Mouse (Mus musculus) embryonic facial prominence, embryonic 12.5 days (tissue): ENCODE measurements around the gene Sftpa1. TPM values are rescaled to one million over a fixed set of nuclear protein-coding genes. Genes with fewer than 3 reads are reported as not detected.

ENCODE experiments used
- ATAC-seq: fragments of 200-750 bp; cut with Nextera tagmentation; 2 replicates; pipeline ENCODE4 v1.8.0; 2017; ENCODE audit not compliant: insufficient number of reproducible peaks, insufficient read depth, low FRiP score, low TSS enrichment
- H3K27ac ChIP-seq: fragments of 300-500 bp; sonication (generic); 2 replicates; pipeline ENCODE4 v1.5.1; 2016; ENCODE audit warnings: mild to moderate bottlenecking
- H3K27me3 ChIP-seq: fragments of 300-500 bp; sonication (generic); 2 replicates; pipeline ENCODE4 v1.6.1; 2016; ENCODE audit warnings: mild to moderate bottlenecking, moderate library complexity
- H3K36me3 ChIP-seq: fragments of 300-500 bp; sonication (generic); 2 replicates; pipeline ENCODE4 v1.6.1; 2016; ENCODE audit warnings: mild to moderate bottlenecking
- H3K4me1 ChIP-seq: fragments of 300-500 bp; sonication (generic); 2 replicates; pipeline ENCODE4 v1.6.1; 2016
- H3K4me2 ChIP-seq: fragments of 300-500 bp; sonication (generic); replicated peaks from 2 replicates; pipeline ENCODE4 v1.6.1; 2016; ENCODE audit warnings: mild to moderate bottlenecking, moderate library complexity
- H3K4me3 ChIP-seq: fragments of 300-500 bp; sonication (generic); 2 replicates; pipeline ENCODE4 v1.5.1; 2016; ENCODE audit warnings: mild to moderate bottlenecking
- H3K9ac ChIP-seq: fragments of 300-500 bp; sonication (generic); 2 replicates; pipeline ENCODE4 v1.6.1; 2016; ENCODE audit warnings: mild to moderate bottlenecking, moderate library complexity
- H3K9me3 ChIP-seq: fragments of 300-500 bp; sonication (generic); 2 replicates; pipeline ENCODE4 v1.6.1; 2016; ENCODE audit warnings: mild to moderate bottlenecking, moderate library complexity
- WGBS: fragments of 180-500 bp; shearing (Covaris S2); methylation state at CpG from one replicate; pipeline ENCODE4 v1.1.7; 2016; 5-methylcytosine and 5-hydroxymethylcytosine counted together
- polyA plus RNA-seq: library from polyadenylated mRNA; unstranded; fragments of >200 nt; fragmentation: Nextera tagmentation; extraction: Ambion mirVana; gene quantifications from 2 replicates; pipeline ENCODE4 v1.2.1, GENCODE M21; 2016

Gene Sftpa1
- not detected in 2 replicates for polyA plus RNA-seq

- Histone ChIP-seq H3K27me3 (no peaks in the 10 kb centered on the region), H3K27ac (no peak within 1 kb of the TSS), H3K9ac (no peak within 1 kb of the TSS), H3K36me3 (no peaks in the 10 kb centered on the region), H3K4me1 (no peaks in the 10 kb centered on the region), H3K4me2 (no peak within 1 kb of the TSS), H3K9me3 (no peaks in the 10 kb centered on the region), H3K4me3 (no peak within 1 kb of the TSS)
- whole genome bisulfite sequencing: 77% methylated on average over 7 of the region's 7 CpGs
- no peak for ATAC-seq
These were observed at the start of gene Sftpa1 for GRCm38 (mm10) chr14:41131540-41131939. Gene Sftpa1, plus strand, starts transcription at chr14:41131782.

DNA sequence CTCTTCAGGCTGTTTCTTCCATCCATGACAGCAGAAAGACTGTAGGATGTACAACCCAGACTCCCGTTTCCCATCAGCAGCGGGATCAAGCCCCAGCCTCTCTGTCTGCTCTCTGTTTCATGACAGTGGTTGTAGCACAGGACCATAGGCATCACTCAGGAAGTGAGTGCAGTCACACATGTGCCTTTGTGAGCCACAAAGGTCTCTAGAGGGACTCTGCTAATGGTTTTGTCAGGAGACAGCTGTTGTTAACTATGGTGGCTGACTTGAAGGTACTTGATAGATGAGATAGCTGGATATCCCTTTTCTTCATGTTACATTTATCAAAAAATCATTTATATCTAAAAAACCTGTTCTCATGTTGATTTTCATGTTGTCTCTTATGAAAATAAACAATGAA is 49.2 kb upstream of the Sftpa1 start:
- ATAC-seq: no peak
- no peaks in the 10 kb centered on the region for H3K4me1 ChIP-seq
- no peak overlapping the region for H3K27ac ChIP-seq
- H3K9ac ChIP-seq: no peak overlapping the region
- no peak overlapping the region for H3K4me2 ChIP-seq
- WGBS: 80% methylated on average over 2 of the region's 2 CpGs
- no peaks in the 10 kb centered on the region for H3K36me3 ChIP-seq
- H3K4me3 ChIP-seq: no peak overlapping the region
- no peaks in the 10 kb centered on the region for H3K9me3 ChIP-seq
- no peaks in the 10 kb centered on the region for H3K27me3 ChIP-seq

DNA sequence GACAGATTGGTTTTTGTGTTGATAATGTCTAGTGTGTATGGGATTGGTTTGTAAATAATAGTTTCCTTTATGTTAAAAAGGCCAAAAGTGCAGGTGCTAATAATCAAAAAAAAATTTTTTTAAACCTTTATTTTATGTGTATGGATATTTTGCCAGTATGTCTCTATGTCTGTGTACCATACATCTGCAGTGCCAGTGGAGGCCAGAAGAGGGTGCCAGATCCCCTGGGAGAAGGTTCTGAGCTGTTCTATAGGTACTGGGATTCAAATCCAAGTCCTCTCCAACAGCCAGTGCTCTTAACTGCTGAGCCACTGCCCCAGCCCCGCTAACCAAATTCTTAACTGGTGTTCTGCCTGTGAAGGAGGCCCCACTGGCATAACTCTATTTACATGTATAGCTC is 44.1 kb upstream of the Sftpa1 start:
- no peak overlapping the region for H3K9ac ChIP-seq
- no peaks in the 10 kb centered on the region for H3K36me3 ChIP-seq
- no peak overlapping the region for H3K4me3 ChIP-seq
- 69% methylated on average over 1 of the region's 1 CpGs for WGBS
- no peak for ATAC-seq
- no peaks in the 10 kb centered on the region for H3K4me1 ChIP-seq
- no peaks in the 10 kb centered on the region for H3K9me3 ChIP-seq
- H3K27me3 ChIP-seq: no peaks in the 10 kb centered on the region
- no peak overlapping the region for H3K27ac ChIP-seq
- H3K4me2 ChIP-seq: no peak overlapping the region

- H3K36me3 ChIP-seq: no peaks in the 10 kb centered on the region
- no peaks in the 10 kb centered on the region for H3K4me1 ChIP-seq
- ATAC-seq: no peak
- H3K27ac ChIP-seq: no peak overlapping the region
- no peak overlapping the region for H3K4me2 ChIP-seq
- no peak overlapping the region for H3K9ac ChIP-seq
- no peaks in the 10 kb centered on the region for H3K9me3 ChIP-seq
- WGBS: 42% methylated on average over 8 of the region's 8 CpGs
- H3K27me3 ChIP-seq: no peaks in the 10 kb centered on the region
- no peak overlapping the region for H3K4me3 ChIP-seq
These were observed 40.8 kb upstream of the Sftpa1 start for GRCm38 (mm10) chr14:41090777-41091176.

DNA sequence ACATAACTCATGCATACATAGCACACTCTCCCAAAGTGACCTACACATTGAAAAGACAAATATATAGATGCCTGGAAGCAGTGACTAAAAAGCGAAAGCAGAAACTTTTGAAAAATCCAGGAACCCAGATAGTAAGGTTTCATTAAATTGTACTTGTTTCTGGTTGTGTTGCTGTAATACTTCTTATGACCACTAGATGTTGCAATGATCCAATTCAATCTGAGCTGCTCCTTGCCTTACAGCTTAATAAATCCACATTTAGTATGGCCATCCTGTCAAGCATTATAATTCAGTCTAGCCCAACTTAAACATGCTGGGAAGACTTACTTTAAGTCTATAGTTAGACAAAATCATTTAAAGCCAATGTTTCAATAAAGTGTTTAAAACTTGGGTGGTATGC is 37.5 kb upstream of the Sftpa1 start:
- Histone ChIP-seq H3K9ac (no peak overlapping the region), H3K9me3 (no peaks in the 10 kb centered on the region), H3K27me3 (no peaks in the 10 kb centered on the region), H3K27ac (no peak overlapping the region), H3K4me2 (no peak overlapping the region), H3K4me1 (no peaks in the 10 kb centered on the region), H3K36me3 (no peaks in the 10 kb centered on the region), H3K4me3 (no peak overlapping the region)
- WGBS: 63% methylated on average over 1 of the region's 1 CpGs
- no peak for ATAC-seq

GRCm38 (mm10) chr14:41096296-41096860 is 35.2 kb upstream of the Sftpa1 start:
- H3K36me3 ChIP-seq: no peaks in the 10 kb centered on the region
- no peaks in the 10 kb centered on the region for H3K27me3 ChIP-seq
- 89% methylated on average over 3 of the region's 3 CpGs for WGBS
- H3K9ac ChIP-seq: no peak overlapping the region
- H3K4me2 ChIP-seq: no peak overlapping the region
- no peak for ATAC-seq
- no peak overlapping the region for H3K27ac ChIP-seq
- H3K4me3 ChIP-seq: no peak overlapping the region
- H3K4me1 ChIP-seq: no peaks in the 10 kb centered on the region
- H3K9me3 ChIP-seq: no peaks in the 10 kb centered on the region

- ATAC-seq: no peak
- Histone ChIP-seq H3K4me3 (no peak overlapping the region), H3K4me1 (no peaks in the 10 kb centered on the region), H3K36me3 (no peaks in the 10 kb centered on the region), H3K4me2 (no peak overlapping the region), H3K27ac (no peak overlapping the region), H3K9me3 (no peaks in the 10 kb centered on the region), H3K9ac (no peak overlapping the region), H3K27me3 (no peaks in the 10 kb centered on the region)
- WGBS: 100% methylated on average over 1 of the region's 1 CpGs
These were observed 32.9 kb upstream of the Sftpa1 start for GRCm38 (mm10) chr14:41098726-41099125.

DNA sequence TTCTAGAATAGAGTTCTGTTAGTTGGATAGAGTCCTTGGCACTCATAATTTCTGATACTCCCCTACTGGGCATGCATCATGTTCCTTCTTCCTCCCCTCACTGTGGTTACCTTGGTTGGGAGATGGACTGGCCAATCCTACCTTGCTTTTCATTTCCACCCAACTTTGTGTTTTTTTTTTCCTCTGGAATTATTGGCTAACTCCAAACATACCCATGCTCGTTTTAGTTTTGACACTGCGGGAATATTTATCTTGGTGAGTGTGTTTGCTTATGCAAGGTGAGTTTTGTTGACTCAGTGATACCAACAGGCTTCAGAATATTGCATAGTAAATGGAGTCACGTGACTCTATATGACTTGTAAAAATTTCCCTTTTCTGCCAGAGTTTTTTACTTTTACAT is 30.9 kb upstream of the Sftpa1 start:
- no peak overlapping the region for H3K27ac ChIP-seq
- no peak overlapping the region for H3K4me3 ChIP-seq
- no peaks in the 10 kb centered on the region for H3K9me3 ChIP-seq
- no peaks in the 10 kb centered on the region for H3K27me3 ChIP-seq
- H3K4me1 ChIP-seq: no peaks in the 10 kb centered on the region
- no peaks in the 10 kb centered on the region for H3K36me3 ChIP-seq
- H3K4me2 ChIP-seq: no peak overlapping the region
- H3K9ac ChIP-seq: no peak overlapping the region
- WGBS: 82% methylated on average over 3 of the region's 3 CpGs
- ATAC-seq: no peak

- H3K27me3 ChIP-seq: no peaks in the 10 kb centered on the region
These were observed 30.3 kb upstream of the Sftpa1 start for GRCm38 (mm10) chr14:41101242-41101641.

GRCm38 (mm10) chr14:41102269-41102668 is 29.3 kb upstream of the Sftpa1 start:
- WGBS: 81% methylated on average over 2 of the region's 2 CpGs
- Histone ChIP-seq H3K36me3 (no peaks in the 10 kb centered on the region), H3K27me3 (no peaks in the 10 kb centered on the region), H3K27ac (no peak overlapping the region), H3K9me3 (no peaks in the 10 kb centered on the region), H3K9ac (no peak overlapping the region), H3K4me1 (no peaks in the 10 kb centered on the region), H3K4me3 (no peak overlapping the region), H3K4me2 (no peak overlapping the region)
- no peak for ATAC-seq

More at GRCm38 (mm10) chr14:41101242-41101641, 30.3 kb upstream of the Sftpa1 start:
- ATAC-seq: no peak
- Histone ChIP-seq H3K4me3 (no peak overlapping the region), H3K9me3 (no peaks in the 10 kb centered on the region), H3K4me2 (no peak overlapping the region), H3K36me3 (no peaks in the 10 kb centered on the region), H3K4me1 (no peaks in the 10 kb centered on the region), H3K9ac (no peak overlapping the region), H3K27ac (no peak overlapping the region)
- WGBS: 79% methylated on average over 5 of the region's 5 CpGs

- H3K9me3 ChIP-seq: no peaks in the 10 kb centered on the region
- H3K27me3 ChIP-seq: no peaks in the 10 kb centered on the region
- WGBS: 64% methylated on average over 10 of the region's 10 CpGs
- H3K9ac ChIP-seq: no peak within 1 kb of the TSS
- H3K4me1 ChIP-seq: no peaks in the 10 kb centered on the region
- no peak within 1 kb of the TSS for H3K4me3 ChIP-seq
- ATAC-seq: no peak
- H3K27ac ChIP-seq: no peak within 1 kb of the TSS
- no peak within 1 kb of the TSS for H3K4me2 ChIP-seq
- H3K36me3 ChIP-seq: no peaks in the 10 kb centered on the region
These were observed 26.6 kb upstream of the Sftpa1 start, which contains the start of gene Mat1a for GRCm38 (mm10) chr14:41104853-41105444. Gene Mat1a, plus strand, starts transcription at chr14:41105035.

DNA sequence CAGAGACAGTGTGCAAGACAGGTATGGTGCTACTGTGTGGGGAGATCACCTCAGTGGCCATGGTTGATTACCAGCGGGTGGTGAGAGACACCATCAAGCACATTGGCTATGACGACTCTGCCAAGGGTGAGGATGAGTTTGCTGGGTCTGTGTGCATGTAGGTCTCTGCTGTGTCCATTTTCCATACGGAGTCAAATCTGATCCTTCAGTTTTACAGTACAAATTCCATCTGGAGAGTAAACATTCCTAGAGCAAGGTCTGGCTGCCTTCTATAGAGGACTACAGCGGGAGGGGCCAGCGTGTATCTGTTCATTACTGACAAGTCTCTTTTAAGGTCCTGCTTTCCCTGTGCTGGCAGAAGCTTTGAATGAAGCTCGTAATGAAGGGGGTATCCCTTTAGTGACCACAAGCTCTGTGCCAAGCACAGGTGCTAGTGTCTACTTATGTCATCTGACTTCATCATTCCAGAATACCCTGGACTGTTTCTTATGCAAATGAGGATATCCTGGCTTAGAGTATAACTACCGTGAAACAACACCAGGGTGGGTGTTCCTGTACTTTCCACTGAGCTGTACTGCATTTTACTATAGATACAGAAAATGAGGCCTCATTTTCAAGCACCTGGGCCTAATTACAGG is 20.4 kb upstream of the Sftpa1 start:
- WGBS: 87% methylated on average over 7 of the region's 7 CpGs
- H3K4me3 ChIP-seq: no peak overlapping the region
- H3K4me1 ChIP-seq: no peaks in the 10 kb centered on the region
- H3K36me3 ChIP-seq: no peaks in the 10 kb centered on the region
- H3K27me3 ChIP-seq: no peaks in the 10 kb centered on the region
- H3K9ac ChIP-seq: no peak overlapping the region
- ATAC-seq: no peak
- no peak overlapping the region for H3K4me2 ChIP-seq
- H3K9me3 ChIP-seq: no peaks in the 10 kb centered on the region
- no peak overlapping the region for H3K27ac ChIP-seq
